Mouse (Mus musculus) ES-E14 (cell line): ENCODE results near the gene Fam72a. TPM values are rescaled to one million over a fixed set of nuclear protein-coding genes. Genes with fewer than 3 reads are reported as not detected.

Experiments used
- DNase-seq: peaks from one replicate; pipeline ENCODE4 v3.0.0-alpha.2; 2013; ENCODE audit warnings: low read depth, low spot score
- H3K27ac ChIP-seq: 2 replicates; pipeline ENCODE4 v1.5.1; 2012; ENCODE audit warnings: low read depth, mild to moderate bottlenecking, low read length, moderate library complexity, mixed read lengths; ENCODE audit not compliant: poor library complexity, insufficient read depth, severe bottlenecking
- H3K36me3 ChIP-seq: 2 replicates; pipeline ENCODE4 v1.6.1; 2012; ENCODE audit warnings: mild to moderate bottlenecking, low read length, moderate library complexity, mixed read lengths; ENCODE audit not compliant: control insufficient read depth, poor library complexity, insufficient read depth, severe bottlenecking
- H3K4me1 ChIP-seq, 2 experiments: fragments of 150-350 bp in 1 of 2; sonication (generic) in 1 of 2; 2 replicates each; pipeline ENCODE4 v1.6.1; 2012; ENCODE audit warnings: low read length in 2 of 2, mild to moderate bottlenecking in 1 of 2, mixed read lengths in 1 of 2; ENCODE audit not compliant: control insufficient read depth in 2 of 2, insufficient read depth in 2 of 2, poor library complexity in 1 of 2
- H3K4me3 ChIP-seq, 2 experiments: fragments of 150-350 bp in 1 of 2; sonication (generic) in 1 of 2; 2 replicates each; pipeline ENCODE4 v1.5.1; 2012; ENCODE audit warnings: low read length in 2 of 2, low read depth in 1 of 2, mild to moderate bottlenecking in 1 of 2, mixed read lengths in 1 of 2; ENCODE audit not compliant: insufficient read depth in 1 of 2, poor library complexity in 1 of 2, severe bottlenecking in 1 of 2
- H3K9ac ChIP-seq: 2 replicates; pipeline ENCODE4 v1.6.1; 2012; ENCODE audit warnings: low read depth, mild to moderate bottlenecking, low read length, mixed read lengths; ENCODE audit not compliant: poor library complexity, insufficient read depth, severe bottlenecking
- H3K9me3 ChIP-seq: fragments of 150-350 bp; sonication (generic); 2 replicates; pipeline ENCODE4 v1.6.1; 2012; ENCODE audit warnings: low read depth, mild to moderate bottlenecking, low read length; ENCODE audit not compliant: control insufficient read depth, insufficient read depth
- CHD2 ChIP-seq: IDR thresholded peaks from 2 replicates; pipeline ENCODE4 v1.6.1; 2014; ENCODE audit warnings: mild to moderate bottlenecking, low read depth, low read length, inconsistent platforms
- HCFC1 ChIP-seq: IDR thresholded peaks from 2 replicates; pipeline ENCODE4 v1.6.1; 2012; ENCODE audit warnings: low read length, inconsistent platforms, borderline replicate concordance; ENCODE audit not compliant: insufficient read depth
- MAFK ChIP-seq: IDR thresholded peaks from 2 replicates; pipeline ENCODE4 v1.6.1; 2014; ENCODE audit warnings: mild to moderate bottlenecking, low read depth, low read length, inconsistent platforms; ENCODE audit not compliant: insufficient read depth
- ZC3H11A ChIP-seq: IDR thresholded peaks from 2 replicates; pipeline ENCODE4 v1.6.1; 2012; ENCODE audit warnings: low read depth, mild to moderate bottlenecking, inconsistent platforms, low read length, borderline replicate concordance
- ZNF384 ChIP-seq: IDR thresholded peaks from 2 replicates; pipeline ENCODE4 v1.6.1; 2012; ENCODE audit warnings: low read depth, low read length, inconsistent platforms
- in situ Hi-C, 2 experiments: fragments of 600-800 bp; cut with MboI; formaldehyde crosslinking; loops; one replicate each; pipeline ENCODE4 v1.15.1; 2025; ENCODE audit warnings: low sequenced_read_pairs in 2 of 2, inconsistent platforms in 1 of 2; ENCODE audit not compliant: unreplicated experiment in 2 of 2
- total RNA-seq: library from RNA; depleted of rRNA; stranded (reverse); fragments of 300-350 nt; gene quantifications from 2 replicates; pipeline ENCODE4 v1.2.3, GENCODE M21; 2012

The Fam72a gene
- total RNA-seq, 1 experiment: 5.8 TPM

GRCm38 (mm10) chr1:131569721-131570120 is 42.0 kb downstream of the Fam72a start:
- in situ Hi-C loops: loop anchor here in 1 of 2 experiments (25.0 kb wide), 1 partner anchor 282 kb away; the partner anchor contains the start of gene Ikbke
- Histone ChIP-seq H3K9ac (no peak overlapping the region), H3K4me1 (no peaks in the 10 kb centered on the region), H3K36me3 (no peaks in the 10 kb centered on the region; the same call in 1 of the 2 replicates), H3K4me3 (no peak overlapping the region), H3K9me3 (no peaks in the 10 kb centered on the region), H3K27ac (no peak overlapping the region)
- no peak for TF ChIP-seq ZC3H11A
- no peak for TF ChIP-seq HCFC1
- no peak for TF ChIP-seq CHD2
- no peak for TF ChIP-seq ZNF384
- no peak for TF ChIP-seq MAFK
- DNase-seq: no peak

- H3K27ac ChIP-seq: no peak overlapping the region
- no peak overlapping the region for H3K9ac ChIP-seq
- no peaks in the 10 kb centered on the region for H3K4me1 ChIP-seq
- no peak for DNase-seq
- TF ChIP-seq ZC3H11A (no peak), ZNF384 (no peak), CHD2 (no peak), HCFC1 (no peak), MAFK (no peak)
- in situ Hi-C loops: loop anchor here in 1 of 2 experiments (25.0 kb wide), 1 partner anchor 283 kb away; the partner anchor contains the start of gene Ikbke
- no peaks in the 10 kb centered on the region for H3K9me3 ChIP-seq
- H3K36me3 ChIP-seq: no peaks in the 10 kb centered on the region; the same call in 1 of the 2 replicates
- H3K4me3 ChIP-seq: no peak overlapping the region
These were observed 42.7 kb downstream of the Fam72a start for GRCm38 (mm10) chr1:131570391-131570790.

- no peaks in the 10 kb centered on the region; the same call in 1 of the 2 replicates for H3K36me3 ChIP-seq
- no peak overlapping the region for H3K9ac ChIP-seq
- in situ Hi-C loops: loop anchor here in 1 of 2 experiments (25.0 kb wide), 1 partner anchor 286 kb away; the partner anchor contains the start of gene Ikbke
- TF ChIP-seq MAFK (no peak), HCFC1 (no peak)
- H3K4me3 ChIP-seq: no peak overlapping the region
- no peak overlapping the region for H3K27ac ChIP-seq
- no peaks in the 10 kb centered on the region for H3K9me3 ChIP-seq
- DNase-seq: peak; percentile 42
- H3K4me1 ChIP-seq: no peaks in the 10 kb centered on the region
These were observed 46.0 kb downstream of the Fam72a start for GRCm38 (mm10) chr1:131573721-131574120.

GRCm38 (mm10) chr1:131578943-131579680 is 51.4 kb downstream of the Fam72a start:
- no peaks in the 10 kb centered on the region for H3K4me1 ChIP-seq
- in situ Hi-C loops: no loop called here
- TF ChIP-seq MAFK (no peak), ZNF384 (no peak), HCFC1 (no peak), CHD2 (no peak), ZC3H11A (no peak)
- H3K27ac ChIP-seq: no peak overlapping the region
- no peaks in the 10 kb centered on the region for H3K9me3 ChIP-seq
- no peaks in the 10 kb centered on the region for H3K36me3 ChIP-seq
- no peak overlapping the region for H3K4me3 ChIP-seq
- DNase-seq: no peak
- no peak overlapping the region for H3K9ac ChIP-seq
